Mouse (Mus musculus) MEL (cell line): ENCODE data around the gene Pde4b.

Experiments used
- CTCF ChIP-seq, 3 experiments: IDR thresholded peaks in 2 of 3; conservative IDR thresholded peaks in 1 of 3; 2 replicates each; pipeline ENCODE4 v1.5.1; 2011 to 2012; ENCODE audit warnings: low read length in 3 of 3, low read depth in 2 of 3, mild to moderate bottlenecking in 2 of 3, improper control_type of control experiment in 1 of 3, inconsistent platforms in 1 of 3, mixed read lengths in 1 of 3, moderate library complexity in 1 of 3; ENCODE audit not compliant: control insufficient read depth in 1 of 3, insufficient read depth in 1 of 3, poor library complexity in 1 of 3, severe bottlenecking in 1 of 3
- E2F4 ChIP-seq: IDR thresholded peaks from 2 replicates; pipeline ENCODE4 v1.6.1; 2011; ENCODE audit warnings: low read depth, low read length, improper control_type of control experiment, borderline replicate concordance
- EP300 ChIP-seq, 2 experiments: IDR thresholded peaks; 2 replicates each; pipeline ENCODE4 v1.6.1; 2011; ENCODE audit warnings: improper control_type of control experiment in 2 of 2, low read length in 2 of 2, low read depth in 1 of 2, mild to moderate bottlenecking in 1 of 2
- ETS1 ChIP-seq: IDR thresholded peaks from 2 replicates; pipeline ENCODE4 v1.6.1; 2012; ENCODE audit warnings: low read depth, mild to moderate bottlenecking, inconsistent platforms, low read length, improper control_type of control experiment, moderate library complexity
- GABPA ChIP-seq: IDR thresholded peaks from 2 replicates; pipeline ENCODE4 v1.6.1; 2012; ENCODE audit warnings: low read depth, mild to moderate bottlenecking, inconsistent platforms, low read length, improper control_type of control experiment, moderate library complexity
- GATA1 ChIP-seq: IDR thresholded peaks from 2 replicates; pipeline ENCODE4 v1.6.1; 2011; ENCODE audit warnings: low read depth, low read length, improper control_type of control experiment
- MAX ChIP-seq: IDR thresholded peaks from 2 replicates; pipeline ENCODE4 v1.6.1; 2011; ENCODE audit warnings: low read length, improper control_type of control experiment
- POLR2A ChIP-seq, 2 experiments: IDR thresholded peaks; 2 replicates each; pipeline ENCODE4 v1.6.1; 2011 to 2012; ENCODE audit warnings: low read length in 2 of 2, mild to moderate bottlenecking in 2 of 2, control low read depth in 1 of 2, improper control_type of control experiment in 1 of 2, low read depth in 1 of 2, moderate library complexity in 1 of 2; ENCODE audit not compliant: control insufficient read depth in 1 of 2, insufficient read depth in 1 of 2, poor library complexity in 1 of 2
- POLR2AphosphoS2 ChIP-seq: IDR thresholded peaks from 2 replicates; pipeline ENCODE4 v1.6.1; 2011; ENCODE audit warnings: low read length, improper control_type of control experiment
- UBTF ChIP-seq: IDR thresholded peaks from 2 replicates; pipeline ENCODE4 v1.6.1; 2012; ENCODE audit warnings: low read depth, mild to moderate bottlenecking, inconsistent platforms, low read length, improper control_type of control experiment, moderate library complexity, borderline replicate concordance; ENCODE audit not compliant: insufficient read depth
- ZNF384 ChIP-seq: IDR thresholded peaks from 2 replicates; pipeline ENCODE4 v1.6.1; 2012; ENCODE audit warnings: low read depth, mild to moderate bottlenecking, inconsistent platforms, low read length, improper control_type of control experiment

- no peak for TF ChIP-seq EP300 (IDR thresholded peaks at IDR 0.05; ENCODE audit: low read depth in 1 of 2, low read length in 2 of 2)
- TF ChIP-seq POLR2A (IDR thresholded peaks at IDR 0.05; ENCODE audit: control insufficient read depth in 1 of 2, insufficient read depth in 1 of 2, low read depth in 1 of 2, low read length in 2 of 2, poor library complexity in 1 of 2), result no peak
- no peak for TF ChIP-seq GABPA
- no peak for TF ChIP-seq ETS1
- no peak for TF ChIP-seq CTCF (IDR thresholded peaks at IDR 0.05 in 2 of 3, conservative IDR thresholded peaks at IDR 0.05 in 1 of 3; ENCODE audit: control insufficient read depth in 1 of 3, insufficient read depth in 1 of 3, low read depth in 2 of 3, low read length in 3 of 3, poor library complexity in 1 of 3, severe bottlenecking in 1 of 3)
- TF ChIP-seq E2F4, result no peak
- no peak for TF ChIP-seq ZNF384
- no peak for TF ChIP-seq POLR2AphosphoS2
- TF ChIP-seq GATA1, result no peak
- TF ChIP-seq UBTF, result no peak
- TF ChIP-seq MAX, result no peak
Observed at GRCm38 (mm10) chr4:102483354-102484018, 396.1 kb downstream of the Pde4b start.
